Mouse (Mus musculus) stomach, embryonic 16.5 days (tissue): ENCODE data around the gene Tmem252. TPM values are rescaled to one million over a fixed set of nuclear protein-coding genes. Genes with fewer than 3 reads are reported as not detected.

Source experiments
- ATAC-seq: fragments of 200-750 bp; cut with Nextera tagmentation; 2 replicates; pipeline ENCODE4 v1.8.0; 2017; ENCODE audit warnings: moderate number of reproducible peaks, moderate TSS enrichment; ENCODE audit not compliant: insufficient read depth, low FRiP score
- H3K27ac ChIP-seq: fragments of 300-500 bp; sonication (generic); 2 replicates; pipeline ENCODE4 v1.5.1; 2014; ENCODE audit warnings: low read length
- H3K27me3 ChIP-seq: fragments of 300-500 bp; sonication (generic); 2 replicates; pipeline ENCODE4 v1.6.1; 2014; ENCODE audit warnings: low read length, control low read depth, mixed read lengths; ENCODE audit not compliant: control insufficient read depth, insufficient read depth
- H3K36me3 ChIP-seq: fragments of 300-500 bp; sonication (generic); 2 replicates; pipeline ENCODE4 v1.6.1; 2014; ENCODE audit warnings: low read length; ENCODE audit not compliant: control insufficient read depth, insufficient read depth
- H3K4me1 ChIP-seq: fragments of 300-500 bp; sonication (generic); 2 replicates; pipeline ENCODE4 v1.6.1; 2014; ENCODE audit warnings: low read length, control low read depth, mixed read lengths; ENCODE audit not compliant: control insufficient read depth, insufficient read depth
- H3K4me2 ChIP-seq: fragments of 300-500 bp; sonication (generic); 2 replicates; pipeline ENCODE4 v1.6.1; 2014; ENCODE audit warnings: low read depth, low read length, mixed read lengths
- H3K4me3 ChIP-seq: fragments of 300-500 bp; sonication (generic); replicated peaks from 2 replicates; pipeline ENCODE4 v1.5.1; 2014; ENCODE audit warnings: mild to moderate bottlenecking, low read length
- H3K9ac ChIP-seq: fragments of 300-500 bp; sonication (generic); 2 replicates; pipeline ENCODE4 v1.6.1; 2014; ENCODE audit warnings: low read length
- H3K9me3 ChIP-seq: fragments of 300-500 bp; sonication (generic); replicated peaks from 2 replicates; pipeline ENCODE4 v1.6.1; 2016; ENCODE audit warnings: low read length, control low read depth; ENCODE audit not compliant: control insufficient read depth
- WGBS: fragments of 180-500 bp; shearing (Covaris S2); extraction: QIAGEN DNeasy Blood & Tissue Kit; methylation state at CpG from one replicate; pipeline ENCODE4 v1.1.7; 2014; 5-methylcytosine and 5-hydroxymethylcytosine counted together
- polyA plus RNA-seq: library from polyadenylated mRNA; unstranded; fragments of >200 nt; fragmentation: Nextera tagmentation; extraction: Ambion mirVana; gene quantifications from 2 replicates; pipeline ENCODE4 v1.2.1, GENCODE M21; 2015

Tmem252 gene
- 6.8 and 8.4 TPM in 2 replicates for polyA plus RNA-seq

- H3K27ac ChIP-seq, result no peak within 1 kb of the TSS
- H3K4me1 ChIP-seq, result peaks cover 3% of the 10 kb centered on the region; the same call in 1 of the 2 replicates
- H3K4me2 ChIP-seq, result no peak within 1 kb of the TSS
- 50% methylated on average over 4 of the region's 4 CpGs for WGBS
- no peaks in the 10 kb centered on the region for H3K9me3 ChIP-seq
- ATAC-seq, result no peak
- H3K9ac ChIP-seq, result no peak within 1 kb of the TSS
- H3K36me3 ChIP-seq, result no peaks in the 10 kb centered on the region
- no peaks in the 10 kb centered on the region for H3K27me3 ChIP-seq
- no peak within 1 kb of the TSS for H3K4me3 ChIP-seq
Measured at GRCm38 (mm10) chr19:24673762-24674161, at the start of gene Tmem252. TSS of gene Tmem252 (plus strand) at chr19:24674008.

- Histone ChIP-seq H3K36me3 (no peaks in the 10 kb centered on the region), H3K9me3 (no peaks in the 10 kb centered on the region), H3K4me2 (no peak overlapping the region), H3K4me1 (no peaks in the 10 kb centered on the region), H3K27ac (no peak overlapping the region), H3K9ac (no peak overlapping the region), H3K27me3 (no peaks in the 10 kb centered on the region), H3K4me3 (no peak overlapping the region)
- 75% methylated on average over 4 of the region's 4 CpGs for WGBS
- no peak for ATAC-seq
Measured at GRCm38 (mm10) chr19:24628049-24628448, 45.8 kb upstream of the Tmem252 start.

GRCm38 (mm10) chr19:24633008-24633407 is 40.8 kb upstream of the Tmem252 start:
- H3K9ac ChIP-seq, result no peak overlapping the region

DNA sequence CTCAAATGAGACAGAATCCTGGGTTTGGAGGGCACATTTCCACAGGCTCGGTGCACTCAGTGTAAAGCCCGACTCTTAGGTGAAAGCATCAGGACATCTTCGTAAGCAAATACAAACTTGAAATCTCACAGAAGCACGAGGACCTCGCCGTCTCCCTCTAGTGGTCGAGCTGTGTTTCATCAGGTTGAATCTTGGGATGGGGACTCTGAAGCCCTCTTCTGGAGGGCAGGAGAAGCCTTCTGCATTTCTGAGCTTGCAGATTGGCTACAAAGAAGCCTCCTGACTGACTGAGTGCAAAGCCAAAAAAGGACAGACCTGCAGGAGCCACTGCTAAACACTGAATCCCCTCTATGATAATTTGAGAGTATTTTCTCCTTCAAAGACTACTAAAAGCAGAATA is 39.2 kb upstream of the Tmem252 start:
- Histone ChIP-seq H3K4me3 (no peak overlapping the region), H3K9me3 (no peaks in the 10 kb centered on the region), H3K4me2 (no peak overlapping the region), H3K4me1 (no peaks in the 10 kb centered on the region), H3K27ac (no peak overlapping the region), H3K36me3 (no peaks in the 10 kb centered on the region), H3K9ac (no peak overlapping the region), H3K27me3 (no peaks in the 10 kb centered on the region)
- no peak for ATAC-seq
- 6% methylated on average over 7 of the region's 7 CpGs for WGBS

More at GRCm38 (mm10) chr19:24633008-24633407, 40.8 kb upstream of the Tmem252 start:
- H3K36me3 ChIP-seq, result no peaks in the 10 kb centered on the region
- no peak overlapping the region for H3K4me2 ChIP-seq
- no peak overlapping the region for H3K4me3 ChIP-seq
- H3K27ac ChIP-seq, result no peak overlapping the region
- 72% methylated on average over 3 of the region's 3 CpGs for WGBS
- no peak for ATAC-seq
- no peaks in the 10 kb centered on the region for H3K27me3 ChIP-seq
- H3K9me3 ChIP-seq, result no peaks in the 10 kb centered on the region
- no peaks in the 10 kb centered on the region for H3K4me1 ChIP-seq

DNA sequence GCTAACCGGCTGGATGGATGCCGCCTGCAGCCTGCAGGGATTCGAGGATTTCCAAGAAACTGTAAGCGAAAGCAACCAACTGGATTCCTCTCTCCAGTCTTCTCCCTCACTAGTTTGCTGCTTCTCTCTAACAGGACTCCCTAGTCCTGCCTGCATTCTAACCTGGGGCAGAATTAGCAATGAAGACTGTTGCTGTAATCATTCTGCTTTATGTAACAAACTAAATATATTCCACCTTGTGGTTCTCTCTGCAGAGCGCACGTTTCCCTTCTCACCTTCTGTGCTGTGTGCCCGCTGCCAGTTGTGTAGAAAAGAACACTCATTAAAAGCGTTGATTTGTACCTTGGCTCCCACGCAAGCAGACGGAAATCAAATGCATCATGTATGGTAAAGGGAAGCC is 37.2 kb upstream of the Tmem252 start:
- WGBS, result 80% methylated on average over 10 of the region's 10 CpGs
- Histone ChIP-seq H3K9me3 (no peaks in the 10 kb centered on the region), H3K4me2 (no peak overlapping the region), H3K27ac (no peak overlapping the region), H3K36me3 (no peaks in the 10 kb centered on the region), H3K4me3 (no peak overlapping the region), H3K9ac (no peak overlapping the region), H3K4me1 (no peaks in the 10 kb centered on the region), H3K27me3 (no peaks in the 10 kb centered on the region)
- ATAC-seq, result no peak

DNA sequence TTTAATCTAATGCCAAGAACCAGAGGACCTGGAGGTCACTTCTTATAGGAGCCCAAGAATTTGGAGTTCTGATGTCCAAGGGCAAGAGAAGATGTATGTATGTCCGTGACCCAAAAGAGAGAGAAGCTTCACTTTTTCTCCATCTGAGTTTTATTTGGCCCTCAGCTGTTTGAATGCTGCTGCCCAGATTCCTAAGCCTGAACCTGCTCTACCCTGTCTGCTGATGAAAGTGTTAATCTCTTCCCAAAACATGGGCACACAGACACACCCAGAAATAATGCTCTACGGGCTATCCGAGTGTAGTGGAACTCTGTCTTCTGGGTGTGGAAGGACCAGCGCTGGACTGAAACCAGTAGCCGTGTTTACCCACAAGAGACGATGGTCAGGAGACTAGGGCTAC is 35.8 kb upstream of the Tmem252 start:
- no peak for ATAC-seq
- Histone ChIP-seq H3K4me1 (no peaks in the 10 kb centered on the region), H3K4me3 (no peak overlapping the region), H3K36me3 (no peaks in the 10 kb centered on the region), H3K27ac (no peak overlapping the region), H3K4me2 (no peak overlapping the region), H3K9me3 (no peaks in the 10 kb centered on the region), H3K27me3 (no peaks in the 10 kb centered on the region), H3K9ac (no peak overlapping the region)
- WGBS, result 90% methylated on average over 6 of the region's 6 CpGs

DNA sequence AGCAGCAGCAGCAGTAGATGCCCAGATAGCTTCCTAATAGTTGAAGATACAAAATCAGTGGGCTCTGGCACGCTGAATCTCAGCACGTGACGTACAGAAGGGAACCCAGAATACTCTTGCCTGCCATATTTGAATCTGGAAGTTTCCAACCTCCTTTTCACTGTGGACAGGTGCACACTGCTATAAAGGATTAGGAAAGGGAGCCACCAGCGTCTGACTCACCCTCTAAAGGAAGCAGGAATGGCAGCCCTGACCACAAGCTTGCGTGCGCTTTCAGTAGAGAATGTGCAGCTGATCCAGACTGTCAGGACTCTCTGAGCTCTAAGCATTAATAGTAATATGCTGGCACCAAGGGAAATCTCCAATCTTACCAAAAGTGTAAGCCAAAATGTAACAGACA is 32.8 kb upstream of the Tmem252 start:
- ATAC-seq, result no peak
- no peaks in the 10 kb centered on the region for H3K4me1 ChIP-seq
- H3K9me3 ChIP-seq, result no peaks in the 10 kb centered on the region
- no peak overlapping the region for H3K4me3 ChIP-seq
- no peak overlapping the region for H3K4me2 ChIP-seq
- WGBS, result 76% methylated on average over 6 of the region's 6 CpGs
- H3K9ac ChIP-seq, result no peak overlapping the region
- no peak overlapping the region for H3K27ac ChIP-seq
- H3K36me3 ChIP-seq, result no peaks in the 10 kb centered on the region
- no peaks in the 10 kb centered on the region for H3K27me3 ChIP-seq

DNA sequence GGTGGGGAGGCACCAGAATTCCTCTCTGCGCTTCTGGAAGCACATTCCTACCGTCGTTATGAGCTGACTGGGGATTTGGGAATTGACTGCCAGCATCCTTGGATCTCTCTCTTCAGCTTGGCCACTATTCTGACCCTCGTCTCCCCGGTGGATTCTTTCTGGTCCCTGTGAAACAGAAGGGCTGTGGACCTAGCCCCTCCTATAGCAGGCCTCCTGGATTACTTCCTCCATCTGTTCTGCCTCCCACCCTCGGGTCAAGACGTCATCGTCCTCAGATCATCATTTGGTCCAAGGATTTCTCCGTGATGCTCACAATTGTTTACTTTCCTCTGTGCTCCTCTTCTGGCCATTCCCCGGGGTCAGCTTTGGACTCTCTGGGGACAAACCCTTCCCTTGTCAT is 28.8 kb upstream of the Tmem252 start:
- no peak for ATAC-seq
- Histone ChIP-seq H3K36me3 (no peaks in the 10 kb centered on the region), H3K27ac (no peak overlapping the region), H3K9me3 (no peaks in the 10 kb centered on the region), H3K4me2 (no peak overlapping the region), H3K4me1 (no peaks in the 10 kb centered on the region), H3K27me3 (no peaks in the 10 kb centered on the region), H3K4me3 (no peak overlapping the region), H3K9ac (no peak overlapping the region)
- 63% methylated on average over 10 of the region's 10 CpGs for WGBS

DNA sequence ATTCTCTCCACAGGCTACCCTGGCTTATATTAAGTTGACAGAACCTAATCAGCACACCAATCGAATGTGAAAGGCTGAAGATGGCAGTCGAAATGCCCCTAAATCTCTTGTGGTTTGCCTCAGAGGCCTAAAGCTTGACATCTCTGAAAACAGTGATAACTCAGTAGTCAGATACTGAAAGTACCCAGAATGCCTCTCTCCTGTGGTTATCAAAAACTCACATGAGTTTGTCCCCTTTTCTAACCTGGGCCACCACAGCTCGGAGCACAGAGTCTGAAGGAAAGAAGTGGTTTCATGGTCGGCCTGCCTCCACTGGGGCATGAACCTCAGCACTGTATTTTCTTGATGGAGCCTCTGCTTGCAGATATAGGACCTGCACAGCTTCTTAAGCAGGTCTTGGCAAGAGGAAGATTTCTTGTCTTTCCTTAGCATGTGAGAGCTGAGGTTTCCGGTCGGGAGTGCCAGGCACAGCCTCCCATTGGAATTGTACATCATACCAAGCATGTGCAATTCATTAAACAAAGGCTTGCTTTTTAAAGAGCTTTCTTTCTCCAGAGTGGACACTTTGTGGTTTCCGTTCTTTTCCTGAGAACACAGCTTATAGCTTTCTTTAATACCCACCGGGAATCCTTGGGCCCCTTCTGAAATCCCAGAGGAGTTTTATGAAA is 27.5 kb upstream of the Tmem252 start:
- 67% methylated on average over 8 of the region's 8 CpGs for WGBS
- Histone ChIP-seq H3K4me1 (no peaks in the 10 kb centered on the region), H3K36me3 (no peaks in the 10 kb centered on the region), H3K27ac (no peak overlapping the region), H3K9ac (no peak overlapping the region), H3K9me3 (no peaks in the 10 kb centered on the region), H3K27me3 (no peaks in the 10 kb centered on the region), H3K4me3 (no peak overlapping the region), H3K4me2 (no peak overlapping the region)
- ATAC-seq, result no peak
